Comparison of ENCODE assay signal across 27 mouse cellular contexts in genomic region chr2:165414321-165414720, GRCm38 (mm10). TPM values are rescaled to one million over a fixed set of nuclear protein-coding genes. Genes with fewer than 3 reads are reported as not detected.
DNase-seq lines count a peak whose midpoint lies in the region; ATAC-seq and TF ChIP-seq lines count a peak whose summit lies in the region.
"Had no signal": no experiment of that assay in that cellular context is flagged by ENCODE, and none has a peak within 500 bp of the region (broad histone marks: within the 10 kb centered on the region; RNA-seq: fewer than 3 reads in every experiment).

No protein-coding gene starts in this region.

- no peak for TF ChIP-seq POLR2A in olfactory bulb, adult 2 months (IDR thresholded peaks at IDR 0.05; ENCODE audit: insufficient read depth, low read depth, low read length)

- H3K9ac ChIP-seq in hindbrain, embryonic 12.5 days = no peak overlapping the region
- H3K9ac ChIP-seq in hindbrain, embryonic 11.5 days (ENCODE audit: low read depth, low read length) = no peak overlapping the region
- no peak overlapping the region for H3K9ac ChIP-seq in embryonic facial prominence, embryonic 12.5 days
- H3K9ac ChIP-seq in hindbrain, embryonic 15.5 days = no peak overlapping the region
- H3K9ac ChIP-seq: embryonic facial prominence, embryonic 13.5 days had no signal

- no peak overlapping the region for H3K4me2 ChIP-seq in hindbrain, embryonic 12.5 days (replicated peaks)
- no peak overlapping the region for H3K4me2 ChIP-seq in hindbrain, embryonic 11.5 days (replicated peaks; ENCODE audit: low read depth, low read length)
- H3K4me2 ChIP-seq in embryonic facial prominence, embryonic 12.5 days (replicated peaks) = no peak overlapping the region
- no peak overlapping the region for H3K4me2 ChIP-seq in hindbrain, embryonic 15.5 days

- 77% methylated on average over 5 of the region's 5 CpGs for WGBS in hindbrain, embryonic 12.5 days
- 69% methylated on average over 5 of the region's 5 CpGs for WGBS in hindbrain, embryonic 11.5 days
- 48% methylated on average over 5 of the region's 5 CpGs for WGBS in embryonic facial prominence, embryonic 12.5 days
- 82% methylated on average over 5 of the region's 5 CpGs for WGBS in hindbrain, embryonic 15.5 days
- 70% methylated on average over 5 of the region's 5 CpGs for WGBS in olfactory bulb, adult 2 months

- DNase-seq in hindbrain, embryonic 11.5 days (ENCODE audit: low spot score) = no peak
- no peak for DNase-seq in left cerebral cortex, adult 8-10 months (ENCODE audit: low spot score in 2 of 2)
- DNase-seq: adrenal gland, adult 8-10 months; gastrocnemius, postnatal 14 days; kidney, adult 18-20 months; lung, adult 18-20 months; right cerebral cortex, postnatal 25 days had no signal

- TF ChIP-seq CTCF in olfactory bulb, adult 2 months (IDR thresholded peaks at IDR 0.05; ENCODE audit: insufficient read depth, low read depth, low read length) = no peak

- H3K4me1 ChIP-seq in hindbrain, embryonic 12.5 days = peaks cover 28% of the 10 kb centered on the region
- no peaks in the 10 kb centered on the region for H3K4me1 ChIP-seq in hindbrain, embryonic 11.5 days (replicated peaks; ENCODE audit: control insufficient read depth, insufficient read depth, low read length)
- peaks cover 41% of the 10 kb centered on the region for H3K4me1 ChIP-seq in embryonic facial prominence, embryonic 12.5 days
- H3K4me1 ChIP-seq in hindbrain, embryonic 15.5 days (replicated peaks) = peaks cover 28% of the 10 kb centered on the region
- peaks cover 18% of the 10 kb centered on the region for H3K4me1 ChIP-seq in olfactory bulb, adult 2 months (ENCODE audit: control insufficient read depth, insufficient read depth, low read length)

- no peaks in the 10 kb centered on the region for H3K36me3 ChIP-seq in hindbrain, embryonic 12.5 days
- no peaks in the 10 kb centered on the region for H3K36me3 ChIP-seq in hindbrain, embryonic 11.5 days (ENCODE audit: control insufficient read depth, insufficient read depth, low read length)
- no peaks in the 10 kb centered on the region for H3K36me3 ChIP-seq in embryonic facial prominence, embryonic 12.5 days
- H3K36me3 ChIP-seq in hindbrain, embryonic 15.5 days = no peaks in the 10 kb centered on the region
- H3K36me3 ChIP-seq: embryonic facial prominence, embryonic 13.5 days had no signal

- ATAC-seq in hindbrain, embryonic 12.5 days (ENCODE audit: low FRiP score) = no peak
- ATAC-seq in hindbrain, embryonic 11.5 days (ENCODE audit: low FRiP score) = no peak
- no peak for ATAC-seq in embryonic facial prominence, embryonic 12.5 days (ENCODE audit: insufficient number of reproducible peaks, insufficient read depth, low FRiP score, low TSS enrichment)
- no peak for ATAC-seq in hindbrain, embryonic 15.5 days (ENCODE audit: low FRiP score, low read depth)
- ATAC-seq in CD4-positive, CD25-positive, alpha-beta regulatory T cell, adult 4 months = no peak
- ATAC-seq: Patski had no signal

- H3K4me3 ChIP-seq in hindbrain, embryonic 12.5 days = no peak overlapping the region
- no peak overlapping the region for H3K4me3 ChIP-seq in hindbrain, embryonic 11.5 days (ENCODE audit: low read depth, low read length)
- no peak overlapping the region for H3K4me3 ChIP-seq in embryonic facial prominence, embryonic 12.5 days
- H3K4me3 ChIP-seq in hindbrain, embryonic 15.5 days = no peak overlapping the region
- H3K4me3 ChIP-seq in olfactory bulb, adult 2 months (ENCODE audit: insufficient read depth, low read depth, low read length) = no peak overlapping the region
- H3K4me3 ChIP-seq: embryonic facial prominence, embryonic 13.5 days; megakaryocyte, embryonic 14.5 days; myocyte had no signal

- H3K9me3 ChIP-seq in hindbrain, embryonic 12.5 days (replicated peaks) = no peaks in the 10 kb centered on the region
- H3K9me3 ChIP-seq in hindbrain, embryonic 11.5 days (ENCODE audit: control insufficient read depth, low read length) = no peaks in the 10 kb centered on the region
- no peaks in the 10 kb centered on the region for H3K9me3 ChIP-seq in embryonic facial prominence, embryonic 12.5 days
- H3K9me3 ChIP-seq in hindbrain, embryonic 15.5 days = no peaks in the 10 kb centered on the region
- H3K9me3 ChIP-seq: embryonic facial prominence, embryonic 13.5 days; megakaryocyte, embryonic 14.5 days had no signal

- peak overlapping the region; percentile 8 for H3K27ac ChIP-seq in hindbrain, embryonic 12.5 days
- H3K27ac ChIP-seq in hindbrain, embryonic 11.5 days (ENCODE audit: low read depth, low read length) = no peak overlapping the region
- 0 out of 2 replicates have a peak overlapping the region, but pooled peaks have one; percentile 71 for H3K27ac ChIP-seq in embryonic facial prominence, embryonic 12.5 days
- H3K27ac ChIP-seq in hindbrain, embryonic 15.5 days (replicated peaks) = peak overlapping the region; percentile 34; the same call in 1 of the 2 replicates
- H3K27ac ChIP-seq in olfactory bulb, adult 2 months (ENCODE audit: insufficient read depth, low read depth, low read length) = peak overlapping the region; percentile 48; the same call in 1 of the 2 replicates
- H3K27ac ChIP-seq: kidney, postnatal 0 days; stomach, postnatal 0 days had no signal

- H3K27me3 ChIP-seq in hindbrain, embryonic 12.5 days = no peaks in the 10 kb centered on the region
- H3K27me3 ChIP-seq in hindbrain, embryonic 11.5 days (ENCODE audit: control insufficient read depth, insufficient read depth, low read length) = no peaks in the 10 kb centered on the region
- H3K27me3 ChIP-seq in embryonic facial prominence, embryonic 12.5 days = no peaks in the 10 kb centered on the region
- no peaks in the 10 kb centered on the region for H3K27me3 ChIP-seq in hindbrain, embryonic 15.5 days
- H3K27me3 ChIP-seq: embryonic facial prominence, embryonic 13.5 days had no signal

RNA-seq across cellular contexts. Expression of gene Ocstamp, which starts 14.1 kb away (rescaled TPM):
- 0.05 TPM in 1 of 2 replicates, not detected in the other for polyA plus RNA-seq in hindbrain, embryonic 12.5 days (2016; fragmentation: Nextera tagmentation; extraction: Ambion mirVana)
- polyA plus RNA-seq in hindbrain, embryonic 11.5 days (2014; fragmentation: Nextera tagmentation; extraction: Ambion mirVana) = 0.06 TPM in 1 of 2 replicates, not detected in the other
- 0.08 TPM in 2 replicates for polyA plus RNA-seq in embryonic facial prominence, embryonic 12.5 days (2016; fragmentation: Nextera tagmentation; extraction: Ambion mirVana)
- 0.07 TPM in 1 of 2 replicates, not detected in the other for polyA plus RNA-seq in hindbrain, embryonic 15.5 days (2015; fragmentation: Nextera tagmentation; extraction: Ambion mirVana)
- not detected in 2 replicates for polyA plus RNA-seq in olfactory bulb, adult 2 months (2012; ENCODE audit: insufficient read depth, insufficient read length, low replicate concordance, missing spikeins)
- not detected for polyA plus RNA-seq in CD4-positive, CD25-positive, alpha-beta regulatory T cell, adult 4 months (2017; shearing (Covaris generic))
- not detected for total RNA-seq in left cerebral cortex, adult 8-10 months (2022)
- total RNA-seq: common myeloid progenitor, adult 5-6 weeks; heart, adult 8-10 months; left cerebral cortex, postnatal 36 days had no signal
- polyA plus RNA-seq: embryonic facial prominence, embryonic 13.5 days; myocyte; neural tube, embryonic 14.5 days; Patski; thymus, postnatal 0 days had no signal

RNA-seq across cellular contexts. Expression of gene Zfp334, which starts 26.3 kb away (rescaled TPM):
- 20.0 and 21.1 TPM in 2 replicates for polyA plus RNA-seq in hindbrain, embryonic 12.5 days (2016; fragmentation: Nextera tagmentation; extraction: Ambion mirVana)
- polyA plus RNA-seq in hindbrain, embryonic 11.5 days (2014; fragmentation: Nextera tagmentation; extraction: Ambion mirVana) = 19.6 and 21.2 TPM in 2 replicates
- polyA plus RNA-seq in embryonic facial prominence, embryonic 12.5 days (2016; fragmentation: Nextera tagmentation; extraction: Ambion mirVana) = 17.0 and 17.1 TPM in 2 replicates
- 8.5 and 9.1 TPM in 2 replicates for polyA plus RNA-seq in hindbrain, embryonic 15.5 days (2015; fragmentation: Nextera tagmentation; extraction: Ambion mirVana)
- not detected in 2 replicates for polyA plus RNA-seq in olfactory bulb, adult 2 months (2012; ENCODE audit: insufficient read depth, insufficient read length, low replicate concordance, missing spikeins)
- polyA plus RNA-seq in CD4-positive, CD25-positive, alpha-beta regulatory T cell, adult 4 months (2017; shearing (Covaris generic)) = not detected
- total RNA-seq in left cerebral cortex, adult 8-10 months (2022) = 10 to 100 TPM; 14.1 to 15.7 (median 15.3) TPM
- total RNA-seq: common myeloid progenitor, adult 5-6 weeks had no signal

RNA-seq across cellular contexts. Expression of gene Zfp663, which starts 45.8 kb away (rescaled TPM):
- polyA plus RNA-seq in hindbrain, embryonic 12.5 days (2016; fragmentation: Nextera tagmentation; extraction: Ambion mirVana) = 5.5 and 6.6 TPM in 2 replicates
- polyA plus RNA-seq in hindbrain, embryonic 11.5 days (2014; fragmentation: Nextera tagmentation; extraction: Ambion mirVana) = 7.0 and 7.6 TPM in 2 replicates
- 2.6 and 2.9 TPM in 2 replicates for polyA plus RNA-seq in embryonic facial prominence, embryonic 12.5 days (2016; fragmentation: Nextera tagmentation; extraction: Ambion mirVana)
- 5.8 and 8.3 TPM in 2 replicates for polyA plus RNA-seq in hindbrain, embryonic 15.5 days (2015; fragmentation: Nextera tagmentation; extraction: Ambion mirVana)
- not detected in 2 replicates for polyA plus RNA-seq in olfactory bulb, adult 2 months (2012; ENCODE audit: insufficient read depth, insufficient read length, low replicate concordance, missing spikeins)
- not detected for polyA plus RNA-seq in CD4-positive, CD25-positive, alpha-beta regulatory T cell, adult 4 months (2017; shearing (Covaris generic))
- total RNA-seq in left cerebral cortex, adult 8-10 months (2022) = under 1 TPM in 1 of 4 experiments, not detected in 3; 0.11 TPM
- total RNA-seq: adrenal gland, adult 8-10 months; common myeloid progenitor, adult 5-6 weeks; ES-E14; heart, adult 8-10 months; left cerebral cortex, postnatal 36 days; liver, adult 2 months had no signal
- polyA plus RNA-seq: heart, postnatal 0 days; liver, adult 2 months; myocyte; Patski; thymus, postnatal 0 days; urinary bladder, adult 2 months had no signal

RNA-seq across cellular contexts. Expression of gene Slc13a3, which starts 58.7 kb away (rescaled TPM):
- polyA plus RNA-seq in hindbrain, embryonic 12.5 days (2016; fragmentation: Nextera tagmentation; extraction: Ambion mirVana) = 0.55 and 1.2 TPM in 2 replicates
- polyA plus RNA-seq in hindbrain, embryonic 11.5 days (2014; fragmentation: Nextera tagmentation; extraction: Ambion mirVana) = 0.14 and 0.17 TPM in 2 replicates
- polyA plus RNA-seq in embryonic facial prominence, embryonic 12.5 days (2016; fragmentation: Nextera tagmentation; extraction: Ambion mirVana) = 0.10 and 0.24 TPM in 2 replicates
- 7.7 and 8.7 TPM in 2 replicates for polyA plus RNA-seq in hindbrain, embryonic 15.5 days (2015; fragmentation: Nextera tagmentation; extraction: Ambion mirVana)
- polyA plus RNA-seq in olfactory bulb, adult 2 months (2012; ENCODE audit: insufficient read depth, insufficient read length, low replicate concordance, missing spikeins) = not detected in 2 replicates
- polyA plus RNA-seq in CD4-positive, CD25-positive, alpha-beta regulatory T cell, adult 4 months (2017; shearing (Covaris generic)) = under 1 TPM in 1 of 2 experiments, not detected in 1; 0.32 TPM
- 10 to 100 TPM; 17.7 to 21.1 (median 19.2) TPM for total RNA-seq in left cerebral cortex, adult 8-10 months (2022)
- total RNA-seq: common myeloid progenitor, adult 5-6 weeks had no signal
